Mouse (Mus musculus) megakaryocyte-erythroid progenitor cell, adult 5-6 weeks (primary cell): ENCODE measurements around the gene Tmem72. TPM values are rescaled to one million over a fixed set of nuclear protein-coding genes. Genes with fewer than 3 reads are reported as not detected.

Experiments used
- ATAC-seq: replicated peaks from 2 replicates; pipeline ENCODE4 v1.8.0; 2016; ENCODE audit warnings: mild to moderate bottlenecking, inconsistent platforms; ENCODE audit not compliant: severe bottlenecking, poor library complexity, low FRiP score, low TSS enrichment
- total RNA-seq, 2 experiments: library from RNA; stranded (forward) in 1 of 2; stranded (reverse) in 1 of 2; fragments of 200-1000, 215-1000 nt in 1 of 2; fragments of >200 nt in 1 of 2; fragmentation: Nextera tagmentation in 1 of 2; gene quantifications; 2 replicates each; pipeline ENCODE4 v1.2.3; 2014 to 2017

The Tmem72 gene
- total RNA-seq, 2 experiments from 2014 or later = 0.09 to 0.11 TPM

GRCm38 (mm10) chr6:116694346-116694745 lies 22.4 kb downstream of the Tmem72 start:
- no peak for ATAC-seq

- ATAC-seq = no peak
These were observed 23.1 kb downstream of the Tmem72 start for GRCm38 (mm10) chr6:116693639-116694038.

GRCm38 (mm10) chr6:116682317-116682716 lies 34.4 kb downstream of the Tmem72 start:
- ATAC-seq = no peak; the same call in 1 of the 2 replicates

- ATAC-seq = no peak
These were observed 37.0 kb downstream of the Tmem72 start for GRCm38 (mm10) chr6:116679563-116680288.

GRCm38 (mm10) chr6:116677321-116677720 lies 39.4 kb downstream of the Tmem72 start:
- ATAC-seq = no peak

GRCm38 (mm10) chr6:116676355-116676913 lies 40.3 kb downstream of the Tmem72 start:
- no peak for ATAC-seq

- ATAC-seq = peak; percentile 23
These were observed 42.3 kb downstream of the Tmem72 start for GRCm38 (mm10) chr6:116674283-116674886.

- peak; percentile 75 for ATAC-seq
These were observed 43.0 kb downstream of the Tmem72 start, which contains the start of gene Rassf4 for GRCm38 (mm10) chr6:116673471-116674282. Gene Rassf4 (minus strand): TSS chr6:116673952.

GRCm38 (mm10) chr6:116672349-116672748 lies 44.4 kb downstream of the Tmem72 start:
- ATAC-seq = no peak

GRCm38 (mm10) chr6:116671768-116672167 lies 44.9 kb downstream of the Tmem72 start:
- no peak for ATAC-seq

- ATAC-seq = no peak
These were observed 45.7 kb downstream of the Tmem72 start for GRCm38 (mm10) chr6:116671031-116671430.

- no peak for ATAC-seq
These were observed 46.6 kb downstream of the Tmem72 start for GRCm38 (mm10) chr6:116670144-116670543.

GRCm38 (mm10) chr6:116668682-116669470 lies 47.8 kb downstream of the Tmem72 start:
- peak; percentile 38 for ATAC-seq

- no peak for ATAC-seq
These were observed 49.3 kb downstream of the Tmem72 start for GRCm38 (mm10) chr6:116667382-116667781.

GRCm38 (mm10) chr6:116666892-116667291 lies 49.8 kb downstream of the Tmem72 start:
- no peak for ATAC-seq

GRCm38 (mm10) chr6:116666085-116666750 lies 50.5 kb downstream of the Tmem72 start:
- ATAC-seq = no peak

- no peak for ATAC-seq
These were observed 51.9 kb downstream of the Tmem72 start for GRCm38 (mm10) chr6:116664830-116665229.

GRCm38 (mm10) chr6:116664031-116664430 lies 52.7 kb downstream of the Tmem72 start:
- no peak for ATAC-seq

GRCm38 (mm10) chr6:116663364-116663763 lies 53.3 kb downstream of the Tmem72 start:
- no peak for ATAC-seq
